41 mouse cellular contexts compared by ENCODE assay signal in the genomic region with DNA sequence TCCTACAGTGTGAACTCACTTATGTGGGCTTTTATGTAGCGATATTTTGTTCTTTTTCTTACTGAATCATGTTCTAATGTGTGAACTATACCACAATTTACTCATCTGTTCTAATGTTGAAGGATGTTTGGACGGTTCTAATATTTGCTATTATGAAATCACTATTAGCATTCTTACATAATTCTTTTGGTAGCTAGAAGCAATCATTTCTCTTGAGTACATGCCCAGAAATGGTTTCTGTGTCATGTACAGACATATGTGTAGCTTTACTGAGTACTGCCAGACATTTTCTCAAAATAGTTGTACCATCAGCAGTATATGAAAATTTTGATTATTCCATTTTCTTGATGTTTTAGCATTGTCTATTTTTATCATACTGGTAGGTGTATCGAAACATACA. TPM values are rescaled to one million over a fixed set of nuclear protein-coding genes. Genes with fewer than 3 reads are reported as not detected.
"Had no signal": no experiment of that assay in that cellular context is flagged by ENCODE, and none has a peak within 500 bp of the region (broad histone marks: within the 10 kb centered on the region; RNA-seq: fewer than 3 reads in every experiment).

No protein-coding gene starts in this region.

- DNase-seq: gastrocnemius, adult 2 months; gastrocnemius, postnatal 10 days; gastrocnemius, postnatal 25 days; heart, adult 11 months; heart, adult 2 months; heart, postnatal 14 days; heart, postnatal 36 days; kidney, adult 11 months; kidney, adult 2 months; kidney, adult 9 months; kidney, postnatal 14 days; kidney, postnatal 36 days; layer of hippocampus, postnatal 36 days; left cerebral cortex, postnatal 4 days had no signal

- ATAC-seq: hindbrain, postnatal 0 days; intestine, embryonic 16.5 days had no signal

RNA-seq across cellular contexts. Expression of a gene that starts 7.4 kb away (rescaled TPM):
- total RNA-seq: gastrocnemius, adult 2 months; gastrocnemius, postnatal 10 days; gastrocnemius, postnatal 25 days; gastrocnemius, postnatal 4 days; heart, adult 2 months; heart, postnatal 14 days; heart, postnatal 36 days; hematopoietic stem cell, adult 5-6 weeks; hindbrain, postnatal 0 days; layer of hippocampus, adult 18-20 months; layer of hippocampus, postnatal 14 days; layer of hippocampus, postnatal 36 days; left cerebral cortex, adult 18-20 months; left cerebral cortex, adult 8-10 months; left cerebral cortex, postnatal 10 days; left cerebral cortex, postnatal 25 days; left cerebral cortex, postnatal 4 days had no signal
- polyA plus RNA-seq: heart, adult 2 months; heart, embryonic 11.5 days; heart, embryonic 13.5 days; heart, embryonic 15.5 days; heart, postnatal 0 days; hindbrain, embryonic 11.5 days; hindbrain, embryonic 13.5 days; hindbrain, embryonic 15.5 days; hindbrain, postnatal 0 days; intestine, embryonic 14.5 days; intestine, embryonic 16.5 days; kidney, adult 2 months; kidney, embryonic 15.5 days; kidney, postnatal 0 days; large intestine, adult 2 months; limb, embryonic 11.5 days; limb, embryonic 13.5 days; limb, embryonic 15.5 days; liver, embryonic 11.5 days; liver, embryonic 14.5 days; liver, embryonic 16.5 days had no signal
